Mouse (Mus musculus) cerebellum, adult 2 months (tissue): ENCODE results near the gene Mrpl14. TPM values are rescaled to one million over a fixed set of nuclear protein-coding genes. Genes with fewer than 3 reads are reported as not detected.

Source experiments
- DNase-seq, 2 experiments: peaks; one replicate each; pipeline ENCODE4 v3.0.0; 2021
- H3K27ac ChIP-seq: fragments of 200-500 bp; 2 replicates; pipeline ENCODE4 v1.5.1; 2012; ENCODE audit warnings: low read length, control low read depth, inconsistent platforms; ENCODE audit not compliant: insufficient read depth
- H3K27me3 ChIP-seq: fragments of 200-500 bp; 2 replicates; pipeline ENCODE4 v1.6.1; 2012; ENCODE audit warnings: inconsistent platforms, mild to moderate bottlenecking, low read length, moderate library complexity; ENCODE audit not compliant: control insufficient read depth, insufficient read depth
- H3K4me1 ChIP-seq: fragments of 200-500 bp; 2 replicates; pipeline ENCODE4 v1.6.1; 2011; ENCODE audit warnings: low read length; ENCODE audit not compliant: control insufficient read depth, insufficient read depth
- H3K4me3 ChIP-seq: fragments of 200-500 bp; replicated peaks from 2 replicates; pipeline ENCODE3; 2011; ENCODE audit warnings: mild to moderate bottlenecking, low read depth, low read length, control low read depth; ENCODE audit not compliant: insufficient read depth
- CTCF ChIP-seq: fragments of 200-500 bp; IDR thresholded peaks from 2 replicates; pipeline ENCODE4 v1.5.1; 2011; ENCODE audit warnings: low read depth, mild to moderate bottlenecking, control low read depth, low read length, moderate library complexity, borderline replicate concordance; ENCODE audit not compliant: insufficient read depth
- POLR2A ChIP-seq: fragments of 200-500 bp; IDR thresholded peaks from 2 replicates; pipeline ENCODE4 v1.6.1; 2011; ENCODE audit warnings: low read length, control low read depth, borderline replicate concordance; ENCODE audit not compliant: insufficient read depth
- WGBS: fragments of 180-500 bp; shearing (Covaris S2); methylation state at CpG from one replicate; pipeline ENCODE4 v1.1.7; 2018; 5-methylcytosine and 5-hydroxymethylcytosine counted together
- polyA plus RNA-seq: library from polyadenylated mRNA; depleted of rRNA; stranded (reverse); fragments of >200 nt; gene quantifications from 2 replicates; pipeline ENCODE4 v1.2.3, GENCODE M21; 2012

The Mrpl14 gene
- polyA plus RNA-seq, 1 experiment = 78.4 TPM

DNA sequence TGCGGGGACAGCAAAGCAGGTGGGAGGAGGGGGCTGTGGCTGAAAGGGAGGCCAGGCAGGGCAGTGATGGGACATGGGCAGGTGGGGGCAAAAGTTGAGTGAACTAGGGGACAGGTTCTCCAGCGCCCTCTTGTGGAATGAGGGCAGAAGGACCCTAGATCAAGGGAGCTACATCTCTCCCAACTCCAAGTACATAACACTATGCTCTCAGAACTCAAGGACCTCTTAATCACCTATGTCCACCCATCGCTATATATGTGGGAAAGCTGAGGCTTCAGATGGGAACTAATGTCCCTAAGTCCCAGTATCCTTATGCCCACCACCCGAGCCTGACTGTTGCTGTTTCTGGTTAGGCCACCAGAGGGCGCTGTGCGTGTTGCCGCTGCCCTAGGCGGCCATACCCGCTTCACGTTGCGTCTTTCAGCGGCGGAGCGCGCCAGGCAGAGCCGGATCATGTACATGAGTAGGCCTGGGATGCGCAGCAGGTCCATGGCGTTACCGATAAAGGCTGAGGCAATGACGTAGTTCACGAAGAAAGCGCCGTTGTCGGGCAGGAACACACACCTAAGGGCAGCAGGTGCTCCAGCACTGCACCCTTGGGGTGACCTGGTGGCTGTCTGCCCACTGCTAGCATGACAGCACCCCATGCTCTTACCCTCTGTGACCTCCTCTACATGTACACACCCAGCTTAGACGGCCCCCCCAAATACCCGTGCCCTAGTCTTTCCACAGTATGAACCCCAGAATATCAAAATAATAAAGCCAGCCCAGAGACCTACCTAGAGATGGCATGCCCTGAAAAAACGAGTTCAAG, 22.8 kb upstream of the Mrpl14 start:
- Histone ChIP-seq H3K4me3 (peak overlapping the region; percentile 29), H3K27me3 (no peaks in the 10 kb centered on the region), H3K4me1 (no peaks in the 10 kb centered on the region), H3K27ac (no peak overlapping the region)
- TF ChIP-seq POLR2A = 0 out of 2 replicates have a peak, but pooled peaks have one; percentile 19
- TF ChIP-seq CTCF = peak; percentile 87
- DNase-seq = peak; percentile 73 to 85
- WGBS = 22% methylated on average over 27 of the region's 27 CpGs

- Histone ChIP-seq H3K4me3 (no peak overlapping the region), H3K27ac (no peak overlapping the region), H3K4me1 (no peaks in the 10 kb centered on the region), H3K27me3 (no peaks in the 10 kb centered on the region)
- TF ChIP-seq CTCF = no peak
- TF ChIP-seq POLR2A = no peak
- WGBS = 66% methylated on average over 13 of the region's 13 CpGs
- DNase-seq = no peak
These were observed 21.5 kb upstream of the Mrpl14 start for GRCm38 (mm10) chr17:45664608-45665007.

GRCm38 (mm10) chr17:45666091-45666490, 20.0 kb upstream of the Mrpl14 start:
- no peak for DNase-seq
- H3K27ac ChIP-seq = no peak overlapping the region
- no peak for TF ChIP-seq POLR2A
- TF ChIP-seq CTCF = no peak
- 82% methylated on average over 11 of the region's 11 CpGs for WGBS
- no peak overlapping the region for H3K4me3 ChIP-seq
- H3K27me3 ChIP-seq = no peaks in the 10 kb centered on the region
- H3K4me1 ChIP-seq = no peaks in the 10 kb centered on the region

DNA sequence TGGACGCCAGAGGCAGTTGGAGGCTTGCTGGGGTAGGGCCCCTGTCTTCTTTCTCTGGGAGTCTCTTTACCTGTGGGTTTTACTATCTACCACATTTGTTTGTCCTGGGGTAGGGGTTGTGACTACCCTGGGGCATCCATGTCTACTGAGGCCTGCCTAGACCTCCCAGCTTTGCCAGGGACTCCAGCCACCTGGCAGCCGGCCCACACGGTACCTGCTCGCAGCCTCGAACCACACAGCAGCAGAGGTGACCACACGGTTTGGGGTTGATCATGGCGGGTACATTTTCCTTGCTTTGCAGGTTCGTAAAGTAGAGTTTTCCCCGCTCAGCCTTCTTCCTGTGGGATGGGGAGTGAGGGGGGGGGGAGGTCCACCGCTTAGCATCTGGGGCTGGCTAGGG, 18.6 kb upstream of the Mrpl14 start:
- no peaks in the 10 kb centered on the region for H3K27me3 ChIP-seq
- H3K4me1 ChIP-seq = no peaks in the 10 kb centered on the region
- H3K27ac ChIP-seq = no peak overlapping the region
- 61% methylated on average over 10 of the region's 10 CpGs for WGBS
- H3K4me3 ChIP-seq = no peak overlapping the region
- DNase-seq = no peak
- TF ChIP-seq POLR2A = no peak
- no peak for TF ChIP-seq CTCF

GRCm38 (mm10) chr17:45667986-45668385, 18.1 kb upstream of the Mrpl14 start:
- Histone ChIP-seq H3K27me3 (no peaks in the 10 kb centered on the region), H3K4me1 (no peaks in the 10 kb centered on the region), H3K27ac (no peak overlapping the region), H3K4me3 (no peak overlapping the region)
- DNase-seq = no peak
- 38% methylated on average over 10 of the region's 10 CpGs for WGBS
- TF ChIP-seq CTCF (no peak), POLR2A (no peak)

DNA sequence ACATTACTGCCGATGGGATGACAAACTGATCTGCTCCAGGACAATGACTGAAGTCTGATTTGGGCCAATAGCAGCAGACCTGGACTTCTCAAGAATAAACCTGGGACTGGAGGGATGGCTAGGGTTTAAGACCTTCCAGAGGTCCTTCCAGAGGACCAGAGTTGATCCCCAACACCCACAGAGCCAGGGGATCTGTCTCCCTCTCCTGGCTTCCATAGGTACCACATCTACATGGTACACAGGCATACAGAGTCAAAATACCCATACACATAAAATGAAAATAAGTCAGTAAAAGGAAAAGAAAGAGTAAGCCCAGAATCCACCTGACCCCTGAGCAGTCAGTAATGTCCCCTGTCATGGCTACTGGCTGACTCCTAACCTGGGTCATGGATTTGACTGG, 14.3 kb upstream of the Mrpl14 start:
- H3K4me3 ChIP-seq = no peak overlapping the region
- H3K27ac ChIP-seq = no peak overlapping the region
- 54% methylated on average over 1 of the region's 1 CpGs for WGBS
- TF ChIP-seq CTCF = peak; percentile 33; the same call in 1 of the 2 replicates
- TF ChIP-seq POLR2A = no peak
- H3K4me1 ChIP-seq = no peaks in the 10 kb centered on the region
- H3K27me3 ChIP-seq = no peaks in the 10 kb centered on the region
- no peak for DNase-seq

DNA sequence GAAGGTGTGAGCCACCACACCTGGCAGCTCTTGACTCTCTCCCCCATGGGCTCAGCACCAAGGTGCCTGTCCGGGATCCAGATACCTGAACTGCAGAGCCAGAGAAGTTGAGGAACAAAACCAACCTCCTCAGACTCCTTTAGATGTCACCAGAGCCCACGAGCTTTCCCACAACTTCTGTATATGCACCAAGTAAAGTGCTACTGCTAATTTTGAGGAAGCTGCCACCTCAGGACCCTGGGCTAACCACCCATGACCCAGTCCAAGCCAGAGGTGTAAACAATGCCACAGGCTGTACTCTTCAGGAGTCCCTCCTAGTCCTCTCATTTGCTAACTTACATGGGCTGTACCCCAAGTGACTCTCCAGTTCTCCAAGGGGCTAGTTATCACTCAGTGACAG, 13.5 kb upstream of the Mrpl14 start:
- H3K27ac ChIP-seq = no peak overlapping the region
- H3K4me3 ChIP-seq = no peak overlapping the region
- WGBS = 90% methylated on average over 2 of the region's 2 CpGs
- no peak for TF ChIP-seq POLR2A
- TF ChIP-seq CTCF = no peak
- H3K4me1 ChIP-seq = no peaks in the 10 kb centered on the region
- no peak for DNase-seq
- H3K27me3 ChIP-seq = no peaks in the 10 kb centered on the region

DNA sequence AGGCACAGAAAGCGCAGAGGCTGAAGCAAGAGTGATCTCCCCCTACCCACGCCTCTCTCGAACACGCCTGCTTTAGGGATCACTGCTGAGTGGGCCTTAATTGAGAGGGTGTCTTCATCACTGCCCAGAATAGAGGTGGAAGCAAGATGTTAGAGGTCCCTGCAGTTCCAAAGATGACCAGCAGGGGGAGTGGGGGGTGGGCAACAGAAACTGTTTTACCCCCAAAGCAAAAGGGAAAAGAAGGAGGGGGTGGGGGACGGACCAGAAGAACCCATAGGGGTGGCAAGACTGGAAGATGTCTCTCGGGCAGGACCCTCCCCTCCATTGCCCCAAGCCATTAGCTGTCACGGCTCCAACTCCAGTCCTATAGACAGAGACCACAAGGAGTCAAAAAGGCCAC, 8.0 kb upstream of the Mrpl14 start:
- no peaks in the 10 kb centered on the region for H3K27me3 ChIP-seq
- no peak overlapping the region for H3K4me3 ChIP-seq
- 28% methylated on average over 7 of the region's 7 CpGs for WGBS
- no peak overlapping the region for H3K27ac ChIP-seq
- peak; percentile 72 for TF ChIP-seq CTCF
- TF ChIP-seq POLR2A = no peak
- peak; percentile 40 to 70 for DNase-seq
- H3K4me1 ChIP-seq = peaks cover 6% of the 10 kb centered on the region

DNA sequence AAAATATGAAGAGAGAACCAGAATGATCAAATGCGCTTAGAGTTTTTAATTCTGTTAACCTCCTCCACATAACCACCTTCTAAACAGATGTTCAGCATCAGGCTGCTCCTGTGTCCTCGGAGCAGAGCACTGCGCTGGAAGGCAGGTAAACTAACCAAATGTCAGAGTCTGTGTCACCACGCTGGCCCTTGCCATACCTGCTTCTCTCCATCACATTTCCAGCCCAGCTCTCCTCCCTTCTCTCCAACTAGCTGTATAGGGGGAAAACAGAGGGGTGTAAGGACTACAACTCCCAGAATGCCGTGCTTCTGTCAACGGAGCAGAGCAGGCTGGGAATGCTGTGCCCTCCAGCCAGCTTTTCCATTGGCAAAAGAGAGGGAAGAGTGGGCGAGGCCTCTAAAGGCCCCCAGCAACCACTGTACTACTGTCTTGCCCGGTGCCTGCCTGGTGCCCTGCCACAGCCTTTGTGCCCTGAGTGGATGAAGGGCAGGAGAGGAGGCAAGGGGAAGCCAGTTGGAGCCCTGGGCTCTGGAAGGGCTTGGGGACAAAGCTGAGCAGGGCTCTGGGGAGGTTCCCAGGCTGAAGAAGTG, 5.6 kb upstream of the Mrpl14 start:
- Histone ChIP-seq H3K27me3 (no peaks in the 10 kb centered on the region), H3K4me3 (peak overlapping the region; percentile 23), H3K4me1 (peaks cover 6% of the 10 kb centered on the region), H3K27ac (no peak overlapping the region; the same call in 1 of the 2 replicates)
- WGBS = 45% methylated on average over 8 of the region's 8 CpGs
- DNase-seq = peak; percentile 59 to 68
- TF ChIP-seq CTCF = no peak
- TF ChIP-seq POLR2A = 0 out of 2 replicates have a peak, but pooled peaks have one; percentile 11
